Mouse (Mus musculus): ENCODE measurements at regions not wholly inside any gene's neighbourhood (a gene's known extent, or its start where the extent isn't known, plus 50 kb on each side); places are given as distances from the start of the nearest gene placed in this dataset.

DNA sequence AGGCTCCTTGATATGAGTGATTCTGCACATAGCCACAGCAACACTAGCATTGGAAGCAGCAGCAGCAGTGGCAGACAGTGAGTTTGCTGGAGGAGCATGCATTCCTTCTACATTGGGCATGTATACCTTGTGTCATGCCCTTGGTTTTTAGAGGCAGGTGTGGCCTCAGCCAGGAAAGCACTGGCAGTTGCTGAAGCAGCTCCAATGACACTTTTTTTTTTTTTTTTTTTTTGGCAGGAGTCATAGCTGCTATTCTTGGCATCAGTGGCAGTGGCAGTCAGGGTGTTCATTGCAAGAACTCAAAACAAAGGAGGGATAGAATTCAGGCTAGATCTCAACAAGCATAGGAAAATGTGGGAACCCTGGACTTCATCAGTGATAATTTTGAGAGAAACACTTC, 189.9 kb upstream of the Xrcc4 start:
- H3K27ac ChIP-seq (ENCODE audit: insufficient read depth, low read length) = no peak overlapping the region
- TF ChIP-seq CTCF (IDR thresholded peaks at IDR 0.05; ENCODE audit: borderline replicate concordance, insufficient read depth, low read length) = no peak
- TF ChIP-seq POLR2A (IDR thresholded peaks at IDR 0.05; ENCODE audit: low read depth, low read length) = no peak

GRCm38 (mm10) chr13:90259071-90259742, 169.8 kb upstream of the Xrcc4 start:
- H3K27ac ChIP-seq (ENCODE audit: insufficient read depth, low read length) = no peak overlapping the region
- TF ChIP-seq CTCF (IDR thresholded peaks at IDR 0.05; ENCODE audit: borderline replicate concordance, insufficient read depth, low read length) (no peak), POLR2A (IDR thresholded peaks at IDR 0.05; ENCODE audit: low read depth, low read length) (no peak)
- no peak overlapping the region for H3K4me3 ChIP-seq (ENCODE audit: insufficient read depth, low read length)
- no peaks in the 10 kb centered on the region for H3K4me1 ChIP-seq (ENCODE audit: control insufficient read depth, insufficient read depth, low read length)

More for the DNA sequence above, 189.9 kb upstream of the Xrcc4 start:
- H3K4me3 ChIP-seq (ENCODE audit: insufficient read depth, low read length) = no peak overlapping the region
- no peaks in the 10 kb centered on the region for H3K4me1 ChIP-seq (ENCODE audit: control insufficient read depth, insufficient read depth, low read length)

GRCm38 (mm10) chr13:90252981-90253380, 163.6 kb upstream of the Xrcc4 start:
- no peak overlapping the region for H3K4me3 ChIP-seq (ENCODE audit: insufficient read depth, low read length)
- H3K27ac ChIP-seq (ENCODE audit: insufficient read depth, low read length) = no peak overlapping the region
- no peaks in the 10 kb centered on the region for H3K4me1 ChIP-seq (ENCODE audit: control insufficient read depth, insufficient read depth, low read length)
- no peak for TF ChIP-seq CTCF (IDR thresholded peaks at IDR 0.05; ENCODE audit: borderline replicate concordance, insufficient read depth, low read length)
- TF ChIP-seq POLR2A (IDR thresholded peaks at IDR 0.05; ENCODE audit: low read depth, low read length) = no peak

GRCm38 (mm10) chr13:90245997-90246765, 156.8 kb upstream of the Xrcc4 start:
- TF ChIP-seq CTCF (IDR thresholded peaks at IDR 0.05; ENCODE audit: borderline replicate concordance, insufficient read depth, low read length) (no peak), POLR2A (IDR thresholded peaks at IDR 0.05; ENCODE audit: low read depth, low read length) (no peak)
- Histone ChIP-seq H3K27ac (ENCODE audit: insufficient read depth, low read length) (no peak overlapping the region), H3K4me1 (ENCODE audit: control insufficient read depth, insufficient read depth, low read length) (no peaks in the 10 kb centered on the region), H3K4me3 (ENCODE audit: insufficient read depth, low read length) (no peak overlapping the region)

DNA sequence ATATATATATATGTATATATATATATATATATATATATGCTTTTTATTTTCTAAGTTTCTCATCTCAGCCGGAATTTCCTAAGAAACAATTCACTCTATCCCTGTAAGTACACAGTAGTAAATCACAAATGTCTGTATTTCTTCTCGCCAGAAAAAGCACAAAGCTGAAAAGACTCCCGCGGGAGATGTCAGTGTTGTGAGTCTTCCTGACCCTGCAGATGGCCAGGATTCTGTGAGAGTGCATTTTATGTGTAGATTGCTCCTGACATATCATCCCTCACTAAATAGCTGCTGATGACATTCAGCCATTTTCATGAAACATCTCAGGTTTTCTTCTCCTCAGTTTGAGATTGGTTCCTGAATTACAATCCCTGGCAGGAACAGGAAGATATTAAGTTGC, 148.9 kb upstream of the Xrcc4 start:
- Histone ChIP-seq H3K4me1 (ENCODE audit: control insufficient read depth, insufficient read depth, low read length) (peaks cover 8% of the 10 kb centered on the region), H3K27ac (ENCODE audit: insufficient read depth, low read length) (no peak overlapping the region), H3K4me3 (ENCODE audit: insufficient read depth, low read length) (no peak overlapping the region)
- TF ChIP-seq CTCF (IDR thresholded peaks at IDR 0.05; ENCODE audit: borderline replicate concordance, insufficient read depth, low read length) (no peak), POLR2A (IDR thresholded peaks at IDR 0.05; ENCODE audit: low read depth, low read length) (no peak)

DNA sequence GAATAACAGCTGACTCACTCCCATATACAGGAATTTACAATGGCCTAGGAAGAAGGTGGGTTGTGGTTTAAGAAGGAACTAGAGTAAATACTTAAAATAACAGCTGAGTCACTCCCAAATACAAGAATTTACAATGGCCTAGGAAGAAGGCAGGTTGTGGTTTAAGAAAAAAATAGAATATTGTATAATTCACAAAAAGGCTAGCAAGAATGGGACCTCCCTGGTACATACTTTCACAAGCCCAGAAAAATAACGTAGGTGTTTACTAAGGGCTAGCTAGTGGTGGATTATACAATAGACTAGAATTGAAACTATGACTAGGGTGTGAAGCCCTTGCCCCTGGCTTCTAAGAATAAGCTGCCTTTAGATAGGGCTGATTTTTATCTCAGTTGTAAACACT, 144.6 kb upstream of the Xrcc4 start:
- H3K4me1 ChIP-seq (ENCODE audit: control insufficient read depth, insufficient read depth, low read length) = peaks cover 9% of the 10 kb centered on the region
- peak overlapping the region; percentile 82 for H3K27ac ChIP-seq (ENCODE audit: insufficient read depth, low read length)
- H3K4me3 ChIP-seq (ENCODE audit: insufficient read depth, low read length) = no peak overlapping the region
- TF ChIP-seq POLR2A (IDR thresholded peaks at IDR 0.05; ENCODE audit: low read depth, low read length) (no peak), CTCF (IDR thresholded peaks at IDR 0.05; ENCODE audit: borderline replicate concordance, insufficient read depth, low read length) (no peak)

- Histone ChIP-seq H3K4me1 (ENCODE audit: control insufficient read depth, insufficient read depth, low read length) (peaks cover 9% of the 10 kb centered on the region), H3K27ac (ENCODE audit: insufficient read depth, low read length) (peak overlapping the region; percentile 89), H3K4me3 (ENCODE audit: insufficient read depth, low read length) (no peak overlapping the region)
- TF ChIP-seq CTCF (IDR thresholded peaks at IDR 0.05; ENCODE audit: borderline replicate concordance, insufficient read depth, low read length) (no peak), POLR2A (IDR thresholded peaks at IDR 0.05; ENCODE audit: low read depth, low read length) (no peak)
Observed at GRCm38 (mm10) chr13:90233561-90233960, 144.2 kb upstream of the Xrcc4 start.

GRCm38 (mm10) chr13:90229106-90229505, 139.7 kb upstream of the Xrcc4 start:
- Histone ChIP-seq H3K27ac (ENCODE audit: insufficient read depth, low read length) (no peak overlapping the region), H3K4me3 (ENCODE audit: insufficient read depth, low read length) (no peak overlapping the region), H3K4me1 (ENCODE audit: control insufficient read depth, insufficient read depth, low read length) (peaks cover 3% of the 10 kb centered on the region)
- TF ChIP-seq CTCF (IDR thresholded peaks at IDR 0.05; ENCODE audit: borderline replicate concordance, insufficient read depth, low read length) (no peak), POLR2A (IDR thresholded peaks at IDR 0.05; ENCODE audit: low read depth, low read length) (no peak)

DNA sequence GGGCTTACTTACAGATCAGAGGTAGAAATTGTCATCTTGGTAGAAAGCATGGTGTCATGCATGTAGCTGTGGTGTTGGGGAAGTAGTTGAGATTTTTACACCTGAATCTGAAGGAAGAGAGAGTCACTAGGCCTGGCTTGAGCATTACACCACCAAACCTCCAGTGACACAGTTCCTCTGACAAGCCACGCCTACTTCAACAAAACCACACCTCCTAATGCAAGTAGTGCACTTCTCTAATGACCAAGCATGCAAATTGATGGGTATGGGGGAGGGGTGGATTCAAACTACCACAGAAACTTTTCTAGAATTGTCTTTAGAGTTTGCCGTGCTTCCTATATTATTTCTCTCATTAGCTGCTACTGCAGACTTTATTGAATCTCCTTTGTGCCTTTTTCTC, 136.8 kb upstream of the Xrcc4 start:
- TF ChIP-seq CTCF (IDR thresholded peaks at IDR 0.05; ENCODE audit: borderline replicate concordance, insufficient read depth, low read length) (no peak), POLR2A (IDR thresholded peaks at IDR 0.05; ENCODE audit: low read depth, low read length) (no peak)
- H3K4me1 ChIP-seq (ENCODE audit: control insufficient read depth, insufficient read depth, low read length) = no peaks in the 10 kb centered on the region

DNA sequence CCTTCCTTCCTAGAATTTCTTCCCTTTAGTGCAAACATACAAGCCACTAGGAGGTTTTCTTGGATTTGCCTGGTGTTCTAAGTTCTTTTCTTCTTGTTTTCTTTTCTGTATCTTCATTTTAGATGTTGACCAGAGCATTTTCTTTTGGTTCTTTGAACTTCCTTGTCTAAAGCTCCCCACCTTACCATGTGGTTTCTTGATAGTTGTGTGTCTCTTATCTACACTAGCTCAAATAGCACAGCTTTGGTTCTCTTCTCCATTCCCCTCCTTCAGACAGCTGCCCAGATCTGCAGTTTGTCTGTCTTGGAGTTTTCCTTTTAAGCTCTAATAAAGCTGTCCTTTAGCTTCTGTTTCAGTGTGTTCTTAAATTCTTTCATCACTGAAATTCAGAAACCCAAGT, 123.0 kb upstream of the Xrcc4 start:
- TF ChIP-seq POLR2A (IDR thresholded peaks at IDR 0.05; ENCODE audit: low read depth, low read length) = no peak
- TF ChIP-seq CTCF (IDR thresholded peaks at IDR 0.05; ENCODE audit: borderline replicate concordance, insufficient read depth, low read length) = no peak
- Histone ChIP-seq H3K27ac (ENCODE audit: insufficient read depth, low read length) (no peak overlapping the region), H3K4me3 (ENCODE audit: insufficient read depth, low read length) (no peak overlapping the region), H3K4me1 (ENCODE audit: control insufficient read depth, insufficient read depth, low read length) (no peaks in the 10 kb centered on the region)

More for the DNA sequence above, 136.8 kb upstream of the Xrcc4 start:
- H3K27ac ChIP-seq (ENCODE audit: insufficient read depth, low read length) = no peak overlapping the region
- H3K4me3 ChIP-seq (ENCODE audit: insufficient read depth, low read length) = no peak overlapping the region

All from embryonic fibroblast, embryonic 13.5 days (primary cell).